Mouse (Mus musculus) layer of hippocampus, adult 2 months (tissue): ENCODE measurements around the gene Alyref. TPM values are rescaled to one million over a fixed set of nuclear protein-coding genes. Genes with fewer than 3 reads are reported as not detected.

Source experiments
- DNase-seq, 2 experiments: peaks; one replicate each; pipeline ENCODE4 v3.0.0; 2022; ENCODE audit warnings: low spot score in 2 of 2
- H3K27ac ChIP-seq: fragments of 200-600 bp; 2 replicates; pipeline ENCODE4 v1.8.1; 2022
- H3K4me3 ChIP-seq: fragments of 200-600 bp; 2 replicates; pipeline ENCODE4 v1.8.1; 2022; ENCODE audit warnings: mild to moderate bottlenecking
- CTCF ChIP-seq: fragments of 200-600 bp; conservative IDR thresholded peaks from 2 replicates; pipeline ENCODE4 v1.8.1; 2022; ENCODE audit warnings: antibody characterized with exemption, mild to moderate bottlenecking, moderate library complexity
- total RNA-seq, 2 experiments: library from RNA; stranded (reverse); gene quantifications; 2 replicates each; pipeline ENCODE4 v1.2.3; 2021

Gene Alyref
- total RNA-seq, 2 experiments from 2014 or later: 58.0 to 66.8 TPM

GRCm38 (mm10) chr11:120580871-120581331 is 17.3 kb downstream of the Alyref start:
- Histone ChIP-seq H3K27ac (peak overlapping the region; percentile 97), H3K4me3 (peak overlapping the region; percentile 76)
- TF ChIP-seq CTCF: no peak
- DNase-seq: no peak

- Histone ChIP-seq H3K4me3 (peak overlapping the region; percentile 76), H3K27ac (peak overlapping the region; percentile 97)
- no peak for DNase-seq
- TF ChIP-seq CTCF: no peak
Measured at GRCm38 (mm10) chr11:120580190-120580589, 18.0 kb downstream of the Alyref start.

- peak overlapping the region; percentile 97 for H3K27ac ChIP-seq
- TF ChIP-seq CTCF: peak; percentile 100
- DNase-seq: peak; percentile 70 to 79
- H3K4me3 ChIP-seq: peak overlapping the region; percentile 76
Measured at GRCm38 (mm10) chr11:120579316-120580107, 18.7 kb downstream of the Alyref start.

GRCm38 (mm10) chr11:120578694-120579243 is 19.4 kb downstream of the Alyref start:
- DNase-seq: no peak
- no peak for TF ChIP-seq CTCF
- no peak overlapping the region for H3K27ac ChIP-seq

GRCm38 (mm10) chr11:120578024-120578693 is 20.0 kb downstream of the Alyref start:
- no peak overlapping the region for H3K27ac ChIP-seq
- DNase-seq: no peak
- TF ChIP-seq CTCF: no peak

More at GRCm38 (mm10) chr11:120578694-120579243, 19.4 kb downstream of the Alyref start:
- no peak overlapping the region for H3K4me3 ChIP-seq

DNA sequence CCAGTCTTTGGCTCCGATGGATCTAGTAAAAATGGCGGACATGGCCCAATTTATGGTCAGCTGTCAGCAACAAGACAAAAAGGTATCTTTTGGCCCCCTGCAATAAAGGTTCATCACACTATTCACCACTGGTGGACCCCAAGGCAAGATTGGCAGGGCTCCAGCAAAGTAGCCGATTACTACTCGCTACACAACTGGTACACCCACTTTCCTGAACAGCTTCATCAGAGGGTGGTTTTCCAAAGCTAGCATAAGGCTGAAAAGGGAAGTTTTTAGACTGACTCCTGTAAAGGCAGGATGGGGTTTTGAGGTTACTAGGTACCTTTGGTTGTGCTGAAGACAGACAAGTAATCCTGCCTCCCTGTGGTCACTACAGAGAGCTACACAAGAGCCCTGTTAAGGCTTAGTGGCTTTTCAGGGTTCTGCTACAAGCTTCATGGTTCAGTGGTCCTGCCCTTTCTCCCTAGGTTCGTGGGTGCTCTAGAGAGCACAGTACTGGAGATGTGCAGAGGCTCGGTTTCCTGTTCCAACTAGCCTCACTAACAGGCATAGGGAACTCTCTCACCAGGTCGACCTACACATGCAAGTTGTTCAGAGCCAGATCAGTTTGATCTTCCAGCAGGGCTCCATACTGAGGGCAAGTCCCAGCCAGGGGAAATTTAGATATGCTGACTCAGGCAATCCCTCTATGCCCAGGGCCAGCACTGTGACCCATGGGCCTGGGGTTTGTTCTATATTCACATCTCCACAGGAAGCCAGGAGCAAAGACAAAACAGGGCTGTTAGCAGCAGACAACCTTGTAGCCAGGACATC is 20.7 kb downstream of the Alyref start:
- no peak overlapping the region for H3K27ac ChIP-seq
- H3K4me3 ChIP-seq: no peak overlapping the region
- DNase-seq: no peak
- peak; percentile 75 for TF ChIP-seq CTCF

More at GRCm38 (mm10) chr11:120578024-120578693, 20.0 kb downstream of the Alyref start:
- no peak overlapping the region for H3K4me3 ChIP-seq

- TF ChIP-seq CTCF: no peak
- no peak overlapping the region for H3K4me3 ChIP-seq
- H3K27ac ChIP-seq: no peak overlapping the region
- DNase-seq: no peak
Measured at GRCm38 (mm10) chr11:120576365-120576981, 21.7 kb downstream of the Alyref start.

DNA sequence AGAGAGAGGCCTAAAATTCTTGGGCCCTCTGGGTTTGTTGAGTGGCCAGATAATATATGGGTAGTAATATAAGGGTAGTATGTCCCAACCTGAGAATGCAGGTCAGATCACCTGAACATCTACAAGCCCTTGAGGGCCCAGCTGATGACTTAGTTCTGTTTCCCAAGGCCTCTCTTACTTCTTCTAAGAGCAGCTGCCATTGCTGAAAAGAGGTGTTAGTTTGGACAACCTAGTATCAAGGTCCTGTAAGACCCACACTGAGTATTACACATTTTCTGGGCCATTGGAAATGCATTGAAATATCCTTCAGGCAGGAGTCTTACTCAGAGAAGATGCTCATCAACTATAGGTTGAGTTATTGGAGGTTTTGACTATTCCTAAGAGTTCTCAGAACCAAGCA is 22.2 kb downstream of the Alyref start:
- H3K27ac ChIP-seq: no peak overlapping the region
- TF ChIP-seq CTCF: no peak
- H3K4me3 ChIP-seq: no peak overlapping the region
- no peak for DNase-seq

- Histone ChIP-seq H3K4me3 (no peak overlapping the region), H3K27ac (no peak overlapping the region)
- DNase-seq: no peak
- no peak for TF ChIP-seq CTCF
Measured at GRCm38 (mm10) chr11:120575046-120575445, 23.1 kb downstream of the Alyref start.

DNA sequence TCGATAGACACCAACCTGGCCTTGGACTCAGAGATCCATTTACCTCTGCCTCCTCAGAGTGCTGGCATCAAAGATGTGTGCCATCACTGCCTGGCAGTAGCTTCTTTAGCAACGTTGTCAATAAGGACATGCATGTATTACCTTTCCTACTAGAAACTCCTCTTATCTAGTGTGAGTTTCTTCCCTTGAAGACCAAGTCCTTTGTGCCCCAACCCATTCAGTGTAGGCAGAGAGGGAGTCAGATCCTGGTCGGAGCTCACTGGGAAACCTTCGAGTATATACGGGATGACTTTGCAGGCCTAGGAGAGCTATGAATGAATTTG is 23.9 kb downstream of the Alyref start:
- Histone ChIP-seq H3K27ac (no peak overlapping the region; the same call in 1 of the 2 replicates), H3K4me3 (peak overlapping the region; percentile 97)
- no peak for DNase-seq
- TF ChIP-seq CTCF: no peak

DNA sequence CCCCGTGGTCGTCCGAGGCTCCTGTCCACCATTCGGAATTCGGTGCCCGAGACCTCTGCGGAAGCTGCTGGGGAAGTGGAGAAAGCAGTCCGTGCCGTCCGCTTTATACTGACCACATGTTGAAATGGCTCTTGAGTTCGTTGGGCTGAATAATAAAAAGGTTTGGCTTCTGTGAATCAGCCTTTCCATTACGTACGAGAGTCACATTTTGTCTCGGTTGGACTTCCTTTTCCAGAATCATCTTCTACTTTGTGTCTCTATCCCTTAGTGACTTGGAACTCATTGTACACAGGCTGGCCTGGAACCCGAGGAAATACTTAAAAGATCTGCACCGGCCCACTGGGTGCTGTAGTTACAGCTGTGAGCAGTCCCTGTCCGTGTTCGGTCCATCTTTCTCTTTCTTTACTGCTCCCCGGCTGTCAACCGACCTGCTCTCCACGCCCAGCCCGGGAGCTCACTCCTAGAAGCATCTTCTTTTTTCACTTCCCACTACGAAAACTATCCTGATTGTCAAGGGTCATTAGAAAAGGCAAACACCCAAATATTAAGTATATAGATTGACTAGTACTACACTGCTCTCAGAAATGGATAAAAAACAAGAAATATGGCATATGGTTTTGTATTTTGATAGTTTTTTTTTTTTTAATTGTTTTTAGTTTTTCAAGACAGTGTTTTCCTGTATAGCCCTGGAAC is 24.4 kb downstream of the Alyref start:
- Histone ChIP-seq H3K4me3 (peak overlapping the region; percentile 97), H3K27ac (peak overlapping the region; percentile 85)
- no peak for DNase-seq
- no peak for TF ChIP-seq CTCF
